Mouse (Mus musculus): ENCODE data around the gene Tmem135. TPM values are rescaled to one million over a fixed set of nuclear protein-coding genes. Genes with fewer than 3 reads are reported as not detected.
A peak's percentile ranks its signal among the peaks of the same experiment; 100 is the strongest.

Tmem135 gene
- polyA plus RNA-seq, 1 experiment from 2014 or later, result 16.4 TPM

GRCm38 (mm10) chr7:89416027-89416426 is 12.0 kb upstream of the Tmem135 start:
- no peak overlapping the region for H3K9ac ChIP-seq
- no peaks in the 10 kb centered on the region for H3K36me3 ChIP-seq (replicated peaks)
- no peak overlapping the region for H3K27ac ChIP-seq (replicated peaks)
- ATAC-seq (ENCODE audit: insufficient read depth), result no peak
- H3K4me3 ChIP-seq (replicated peaks), result no peak overlapping the region
- no peak overlapping the region for H3K4me2 ChIP-seq
- H3K4me1 ChIP-seq (replicated peaks), result peaks cover 3% of the 10 kb centered on the region
- no peaks in the 10 kb centered on the region for H3K27me3 ChIP-seq
- 40% methylated on average over 4 of the region's 4 CpGs for WGBS (ENCODE audit: insufficient replicate concordance)
- no peaks in the 10 kb centered on the region for H3K9me3 ChIP-seq (replicated peaks)

GRCm38 (mm10) chr7:89412094-89412493 is 8.1 kb upstream of the Tmem135 start:
- 0 out of 2 replicates have a peak, but pooled peaks cover 4% of the 10 kb centered on the region for H3K36me3 ChIP-seq (replicated peaks)
- no peak overlapping the region for H3K27ac ChIP-seq (replicated peaks)
- no peak overlapping the region for H3K4me3 ChIP-seq (replicated peaks)
- no peak for ATAC-seq (ENCODE audit: insufficient read depth)
- H3K9ac ChIP-seq, result no peak overlapping the region
- no peak overlapping the region for H3K4me2 ChIP-seq
- no peaks in the 10 kb centered on the region for H3K9me3 ChIP-seq (replicated peaks)
- peaks cover 1% of the 10 kb centered on the region; the same call in 1 of the 2 replicates for H3K27me3 ChIP-seq
- WGBS (ENCODE audit: insufficient replicate concordance), result 58% methylated on average over 7 of the region's 7 CpGs
- peaks cover 8% of the 10 kb centered on the region for H3K4me1 ChIP-seq (replicated peaks)

- H3K27ac ChIP-seq (replicated peaks), result no peak overlapping the region
- H3K36me3 ChIP-seq (replicated peaks), result 0 out of 2 replicates have a peak, but pooled peaks cover 7% of the 10 kb centered on the region
- peaks cover 6% of the 10 kb centered on the region; the same call in 1 of the 2 replicates for H3K27me3 ChIP-seq
- peaks cover 8% of the 10 kb centered on the region for H3K4me1 ChIP-seq (replicated peaks)
- WGBS (ENCODE audit: insufficient replicate concordance), result 29% methylated on average over 3 of the region's 3 CpGs
- no peak overlapping the region for H3K4me2 ChIP-seq
- no peak overlapping the region for H3K4me3 ChIP-seq (replicated peaks)
- no peaks in the 10 kb centered on the region for H3K9me3 ChIP-seq (replicated peaks)
- ATAC-seq (ENCODE audit: insufficient read depth), result peak; percentile 47
- H3K9ac ChIP-seq, result no peak overlapping the region
These were observed 7.3 kb upstream of the Tmem135 start for GRCm38 (mm10) chr7:89411346-89411745.

DNA sequence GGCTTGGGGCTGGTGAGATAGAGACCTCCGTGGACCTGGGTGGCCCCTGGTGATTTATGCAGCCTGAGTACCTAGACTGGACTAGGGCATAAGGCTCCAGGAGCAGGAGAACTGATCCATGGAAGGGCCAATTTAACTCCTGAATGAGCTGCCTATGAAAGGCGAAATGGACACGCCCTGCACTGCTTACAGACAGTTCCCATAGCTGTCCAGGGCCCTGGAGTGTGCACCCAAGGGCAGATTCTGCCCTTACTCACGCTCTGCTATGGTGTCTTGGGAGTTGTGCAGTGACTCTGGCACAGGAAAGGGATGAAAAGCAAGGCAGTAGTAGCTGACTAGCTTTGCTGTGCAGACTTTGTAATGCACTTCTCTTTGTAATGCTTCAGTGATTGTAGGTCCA is 6.3 kb upstream of the Tmem135 start:
- Histone ChIP-seq H3K4me3 (replicated peaks) (no peak overlapping the region), H3K27me3 (peaks cover 14% of the 10 kb centered on the region), H3K4me1 (replicated peaks) (peaks cover 9% of the 10 kb centered on the region), H3K27ac (replicated peaks) (no peak overlapping the region), H3K9ac (no peak overlapping the region), H3K36me3 (replicated peaks) (0 out of 2 replicates have a peak, but pooled peaks cover 7% of the 10 kb centered on the region), H3K9me3 (replicated peaks) (no peaks in the 10 kb centered on the region), H3K4me2 (no peak overlapping the region)
- WGBS (ENCODE audit: insufficient replicate concordance), result 54% methylated on average over 4 of the region's 4 CpGs
- ATAC-seq (ENCODE audit: insufficient read depth), result no peak

DNA sequence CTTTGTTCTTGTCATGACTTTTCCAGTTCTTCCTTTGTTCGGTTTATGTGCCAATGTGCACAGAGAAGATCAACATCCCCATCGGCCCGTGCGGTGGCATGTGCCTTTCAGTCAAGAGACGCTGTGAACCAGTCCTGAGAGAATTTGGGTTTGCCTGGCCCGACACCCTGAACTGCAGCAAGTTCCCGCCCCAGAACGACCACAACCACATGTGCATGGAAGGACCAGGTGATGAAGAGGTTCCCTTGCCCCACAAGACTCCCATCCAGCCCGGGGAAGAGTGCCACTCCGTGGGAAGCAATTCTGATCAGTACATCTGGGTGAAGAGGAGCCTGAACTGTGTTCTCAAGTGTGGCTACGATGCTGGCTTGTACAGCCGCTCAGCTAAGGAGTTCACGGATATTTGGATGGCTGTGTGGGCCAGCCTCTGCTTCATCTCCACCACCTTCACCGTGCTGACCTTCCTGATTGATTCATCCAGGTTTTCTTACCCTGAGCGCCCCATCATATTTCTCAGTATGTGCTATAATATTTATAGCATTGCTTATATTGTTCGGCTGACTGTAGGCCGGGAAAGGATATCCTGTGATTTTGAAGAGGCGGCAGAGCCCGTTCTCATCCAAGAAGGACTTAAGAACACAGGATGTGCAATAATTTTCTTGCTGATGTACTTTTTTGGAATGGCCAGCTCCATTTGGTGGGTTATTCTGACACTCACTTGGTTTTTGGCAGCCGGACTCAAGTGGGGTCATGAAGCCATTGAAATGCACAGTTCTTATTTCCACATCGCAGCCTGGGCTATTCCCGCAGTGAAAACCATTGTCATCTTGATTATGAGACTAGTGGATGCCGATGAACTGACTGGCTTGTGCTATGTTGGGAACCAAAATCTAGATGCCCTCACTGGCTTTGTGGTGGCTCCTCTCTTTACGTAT is 3.3 kb upstream of the Tmem135 start:
- Histone ChIP-seq H3K4me2 (no peak overlapping the region; the same call in 1 of the 2 replicates), H3K9ac (no peak overlapping the region), H3K27ac (replicated peaks) (no peak overlapping the region), H3K36me3 (replicated peaks) (0 out of 2 replicates have a peak, but pooled peaks cover 7% of the 10 kb centered on the region), H3K9me3 (replicated peaks) (no peaks in the 10 kb centered on the region), H3K4me3 (replicated peaks) (no peak overlapping the region), H3K4me1 (replicated peaks) (peaks cover 28% of the 10 kb centered on the region), H3K27me3 (peaks cover 44% of the 10 kb centered on the region)
- WGBS (ENCODE audit: insufficient replicate concordance), result 74% methylated on average over 24 of the region's 24 CpGs
- ATAC-seq (ENCODE audit: insufficient read depth), result no peak

GRCm38 (mm10) chr7:89406011-89406410 is 2.0 kb upstream of the Tmem135 start:
- no peak for ATAC-seq (ENCODE audit: insufficient read depth)
- 0 out of 2 replicates have a peak, but pooled peaks cover 7% of the 10 kb centered on the region for H3K36me3 ChIP-seq (replicated peaks)
- H3K4me1 ChIP-seq (replicated peaks), result peaks cover 33% of the 10 kb centered on the region
- H3K9ac ChIP-seq, result no peak overlapping the region
- H3K9me3 ChIP-seq (replicated peaks), result no peaks in the 10 kb centered on the region
- H3K4me3 ChIP-seq (replicated peaks), result 0 out of 2 replicates have a peak overlapping the region, but pooled peaks have one; percentile 10
- peak overlapping the region; percentile 41 for H3K4me2 ChIP-seq
- peaks cover 56% of the 10 kb centered on the region for H3K27me3 ChIP-seq
- H3K27ac ChIP-seq (replicated peaks), result no peak overlapping the region
- WGBS (ENCODE audit: insufficient replicate concordance), result 29% methylated on average over 1 of the region's 1 CpGs

DNA sequence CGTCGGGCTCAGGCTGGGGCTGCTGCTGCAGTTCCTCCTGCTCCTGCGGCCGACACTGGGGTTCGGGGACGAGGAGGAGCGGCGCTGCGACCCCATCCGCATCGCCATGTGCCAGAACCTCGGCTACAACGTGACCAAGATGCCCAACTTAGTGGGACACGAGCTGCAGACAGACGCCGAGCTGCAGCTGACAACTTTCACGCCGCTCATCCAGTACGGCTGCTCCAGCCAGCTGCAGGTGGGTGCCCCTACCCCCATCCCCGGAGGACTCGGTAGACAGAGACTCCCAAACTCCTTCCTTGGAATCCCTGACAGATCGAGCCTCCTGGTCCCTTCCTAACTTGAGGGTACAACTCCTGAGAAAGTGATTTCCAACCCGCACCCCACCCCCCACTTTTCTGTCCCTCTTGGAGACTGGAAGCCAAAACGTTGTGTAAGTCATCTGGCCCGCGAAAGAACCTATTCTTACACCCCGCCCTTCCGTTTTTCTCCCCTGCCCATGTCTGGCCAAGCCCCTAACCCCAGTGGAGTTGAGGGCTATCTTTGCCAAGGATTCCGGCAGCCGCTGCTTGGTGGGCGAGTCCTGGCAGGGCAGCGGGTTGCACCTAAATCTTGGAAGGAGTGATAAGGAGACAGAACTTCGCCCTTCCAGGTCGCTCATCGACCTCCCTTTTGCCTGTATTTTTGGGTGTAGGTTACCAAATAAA is 865 bp upstream of the Tmem135 start:
- Histone ChIP-seq H3K27ac (replicated peaks) (peak overlapping the region; percentile 48), H3K36me3 (replicated peaks) (0 out of 2 replicates have a peak, but pooled peaks cover 7% of the 10 kb centered on the region), H3K4me2 (peak overlapping the region; percentile 71), H3K9me3 (replicated peaks) (no peaks in the 10 kb centered on the region), H3K4me1 (replicated peaks) (peaks cover 30% of the 10 kb centered on the region), H3K27me3 (peaks cover 57% of the 10 kb centered on the region), H3K9ac (peak overlapping the region; percentile 56), H3K4me3 (replicated peaks) (peak overlapping the region; percentile 62)
- under 1% methylated on average over 35 of the region's 35 CpGs for WGBS (ENCODE audit: insufficient replicate concordance)
- no peak for ATAC-seq (ENCODE audit: insufficient read depth)

DNA sequence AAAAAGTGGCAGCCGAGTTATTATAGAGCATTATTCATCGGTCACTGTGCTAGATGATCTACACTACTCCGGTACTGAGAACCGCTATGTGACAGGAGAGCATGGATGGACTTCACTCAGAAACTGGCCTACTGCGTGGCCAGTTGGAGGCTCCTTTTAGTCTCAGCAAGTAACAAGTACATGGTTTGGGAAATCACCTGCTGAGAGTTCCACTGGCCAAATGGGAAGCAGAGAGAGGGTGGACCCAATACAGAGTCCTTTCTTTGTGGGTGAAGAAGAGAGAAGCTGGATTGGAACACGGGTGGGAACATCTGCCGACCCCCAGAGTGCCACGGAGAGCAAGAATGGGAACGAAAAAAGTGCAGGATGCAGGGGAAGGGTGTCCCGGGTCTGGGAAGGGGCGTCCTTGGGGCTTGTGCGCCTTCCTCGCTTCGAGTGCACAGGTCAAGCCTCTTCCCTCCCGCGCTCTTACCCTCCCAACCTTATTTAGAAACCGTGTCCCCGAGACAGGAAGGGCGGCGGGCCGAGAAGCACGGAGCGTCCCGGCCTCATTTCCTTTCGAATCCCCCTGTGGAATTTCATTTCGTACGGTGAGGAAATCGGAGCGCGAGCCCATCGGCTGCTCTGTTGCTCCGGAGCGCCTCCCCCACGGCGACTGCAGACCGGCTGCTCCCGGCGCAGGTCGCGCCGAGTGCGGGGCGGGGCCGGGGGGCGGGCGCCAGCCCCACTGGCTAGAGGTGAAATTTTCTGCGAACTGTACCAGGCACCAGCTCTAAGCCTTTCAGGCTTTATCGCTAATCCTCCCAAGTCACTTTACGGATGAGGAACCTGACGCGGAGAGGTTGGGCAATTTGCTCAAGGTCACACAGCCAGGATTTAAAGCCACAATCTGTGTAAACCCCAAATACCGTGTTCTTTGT is 709 bp downstream of the Tmem135 start:
- peak overlapping the region; percentile 23; the same call in 1 of the 2 replicates for H3K9ac ChIP-seq
- peak; percentile 74 for ATAC-seq (ENCODE audit: insufficient read depth)
- H3K9me3 ChIP-seq (replicated peaks), result no peaks in the 10 kb centered on the region
- H3K4me1 ChIP-seq (replicated peaks), result peaks cover 30% of the 10 kb centered on the region
- WGBS (ENCODE audit: insufficient replicate concordance), result 5% methylated on average over 51 of the region's 52 CpGs
- H3K27ac ChIP-seq (replicated peaks), result peak overlapping the region; percentile 69
- 0 out of 2 replicates have a peak, but pooled peaks cover 7% of the 10 kb centered on the region for H3K36me3 ChIP-seq (replicated peaks)
- peak overlapping the region; percentile 62 for H3K4me3 ChIP-seq (replicated peaks)
- peaks cover 57% of the 10 kb centered on the region for H3K27me3 ChIP-seq
- H3K4me2 ChIP-seq, result peak overlapping the region; percentile 71

DNA sequence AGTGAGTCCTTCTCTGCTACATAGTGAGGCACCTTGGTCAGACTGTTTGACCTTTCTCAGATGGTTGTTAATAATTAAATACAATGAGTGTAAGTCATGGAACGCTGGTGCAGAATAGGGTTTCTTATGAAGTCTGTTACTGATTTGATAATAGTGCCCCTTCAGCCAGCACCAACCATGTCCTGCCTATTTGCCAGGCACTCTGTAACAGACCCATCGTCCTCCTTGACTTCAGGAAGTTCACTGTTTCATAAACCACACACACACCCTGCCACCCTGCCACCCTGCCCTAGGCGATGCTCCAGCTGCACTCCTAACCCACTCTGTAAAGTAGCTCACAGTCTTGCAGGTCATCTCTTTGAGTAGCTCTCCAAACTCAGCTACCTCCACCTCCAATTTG is 2.1 kb downstream of the Tmem135 start:
- Histone ChIP-seq H3K9me3 (replicated peaks) (no peaks in the 10 kb centered on the region), H3K27me3 (peaks cover 54% of the 10 kb centered on the region), H3K36me3 (replicated peaks) (0 out of 2 replicates have a peak, but pooled peaks cover 1% of the 10 kb centered on the region), H3K27ac (replicated peaks) (no peak overlapping the region), H3K9ac (no peak overlapping the region), H3K4me1 (replicated peaks) (peaks cover 30% of the 10 kb centered on the region), H3K4me3 (replicated peaks) (no peak overlapping the region), H3K4me2 (no peak overlapping the region)
- WGBS (ENCODE audit: insufficient replicate concordance), result 51% methylated on average over 3 of the region's 3 CpGs
- ATAC-seq (ENCODE audit: insufficient read depth), result no peak

GRCm38 (mm10) chr7:89401136-89401858 is 2.7 kb downstream of the Tmem135 start:
- Histone ChIP-seq H3K4me3 (replicated peaks) (no peak overlapping the region), H3K9me3 (replicated peaks) (no peaks in the 10 kb centered on the region), H3K9ac (no peak overlapping the region), H3K4me2 (no peak overlapping the region), H3K27ac (replicated peaks) (no peak overlapping the region), H3K4me1 (replicated peaks) (peaks cover 30% of the 10 kb centered on the region), H3K27me3 (peaks cover 51% of the 10 kb centered on the region), H3K36me3 (replicated peaks) (no peaks in the 10 kb centered on the region)
- ATAC-seq (ENCODE audit: insufficient read depth), result no peak
- WGBS (ENCODE audit: insufficient replicate concordance), result 53% methylated on average over 11 of the region's 11 CpGs
